Mouse (Mus musculus): Measurements from ENCODE around the gene Skap1. TPM values are rescaled to one million over a fixed set of nuclear protein-coding genes. Genes with fewer than 3 reads are reported as not detected.

The Skap1 gene
- polyA plus RNA-seq, 1 experiment: 0.48 TPM

DNA sequence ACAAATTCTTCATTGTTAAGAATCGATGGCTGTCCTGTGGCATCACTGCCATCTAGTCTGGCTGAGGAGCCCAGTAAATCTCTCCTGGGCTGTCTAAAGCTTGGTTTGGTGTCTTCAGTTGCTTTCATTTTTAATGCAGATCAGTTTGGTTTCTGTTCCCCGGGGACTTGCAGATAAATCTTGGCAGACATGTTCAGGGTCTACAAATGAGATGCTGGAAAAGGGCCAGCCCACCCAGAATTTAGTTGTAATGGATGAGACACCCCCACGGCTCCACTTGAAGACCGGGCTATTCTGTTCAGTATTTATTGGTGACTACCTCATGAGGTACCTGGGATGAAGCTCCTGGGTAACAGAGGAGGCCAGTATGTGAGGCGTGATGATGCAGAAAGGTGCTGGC lies 265.9 kb downstream of the Skap1 start:
- Histone ChIP-seq H3K27ac (ENCODE audit: insufficient read depth, low read length) (no peak overlapping the region), H3K36me3 (ENCODE audit: control insufficient read depth, insufficient read depth, low read length, poor library complexity, severe bottlenecking) (no peaks in the 10 kb centered on the region), H3K4me1 (ENCODE audit: control insufficient read depth, insufficient read depth, low read length) (peaks cover 4% of the 10 kb centered on the region), H3K27me3 (ENCODE audit: control insufficient read depth, insufficient read depth, low read length, poor library complexity, severe bottlenecking) (no peaks in the 10 kb centered on the region), H3K9me3 (replicated peaks; ENCODE audit: control insufficient read depth, insufficient read depth, low read length, poor library complexity, severe bottlenecking) (no peaks in the 10 kb centered on the region), H3K9ac (ENCODE audit: low read depth, poor library complexity, severe bottlenecking) (no peak overlapping the region), H3K4me3 (ENCODE audit: low read depth, low read length) (no peak overlapping the region)
- no peak for TF ChIP-seq CTCF (IDR thresholded peaks at IDR 0.05; ENCODE audit: low read depth, low read length)
- no peak for TF ChIP-seq POLR2A (IDR thresholded peaks at IDR 0.05; ENCODE audit: insufficient read depth, low read length)
- TF ChIP-seq EP300 (IDR thresholded peaks at IDR 0.05; ENCODE audit: insufficient read depth, low read depth, low read length): no peak

DNA sequence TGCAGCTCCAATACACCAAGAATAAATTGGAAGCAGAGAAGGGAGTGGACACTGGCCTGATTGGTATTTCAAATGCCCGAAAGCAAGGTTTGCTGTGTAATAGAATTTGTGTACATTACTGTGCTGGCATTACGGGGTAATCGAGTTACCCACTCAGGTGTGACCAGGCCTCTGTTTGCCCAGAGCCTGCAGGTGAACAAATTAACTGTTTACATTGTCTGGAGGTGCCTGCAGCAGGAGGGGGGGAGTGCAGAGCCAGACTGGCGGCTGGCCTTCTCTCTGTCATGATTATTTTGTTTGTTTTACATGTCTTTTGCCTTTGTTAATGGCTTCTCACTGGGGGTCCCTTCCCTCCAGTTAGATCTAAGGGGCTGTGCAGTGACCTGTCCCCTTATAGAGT lies 268.3 kb downstream of the Skap1 start:
- Histone ChIP-seq H3K27ac (ENCODE audit: insufficient read depth, low read length) (no peak overlapping the region), H3K4me3 (ENCODE audit: low read depth, low read length) (no peak overlapping the region), H3K9ac (ENCODE audit: low read depth, poor library complexity, severe bottlenecking) (no peak overlapping the region), H3K9me3 (replicated peaks; ENCODE audit: control insufficient read depth, insufficient read depth, low read length, poor library complexity, severe bottlenecking) (no peaks in the 10 kb centered on the region), H3K36me3 (ENCODE audit: control insufficient read depth, insufficient read depth, low read length, poor library complexity, severe bottlenecking) (no peaks in the 10 kb centered on the region), H3K27me3 (ENCODE audit: control insufficient read depth, insufficient read depth, low read length, poor library complexity, severe bottlenecking) (no peaks in the 10 kb centered on the region), H3K4me1 (ENCODE audit: control insufficient read depth, insufficient read depth, low read length) (no peaks in the 10 kb centered on the region)
- no peak for TF ChIP-seq CTCF (IDR thresholded peaks at IDR 0.05; ENCODE audit: low read depth, low read length)
- peak; percentile 89 for TF ChIP-seq EP300 (IDR thresholded peaks at IDR 0.05; ENCODE audit: insufficient read depth, low read depth, low read length)

DNA sequence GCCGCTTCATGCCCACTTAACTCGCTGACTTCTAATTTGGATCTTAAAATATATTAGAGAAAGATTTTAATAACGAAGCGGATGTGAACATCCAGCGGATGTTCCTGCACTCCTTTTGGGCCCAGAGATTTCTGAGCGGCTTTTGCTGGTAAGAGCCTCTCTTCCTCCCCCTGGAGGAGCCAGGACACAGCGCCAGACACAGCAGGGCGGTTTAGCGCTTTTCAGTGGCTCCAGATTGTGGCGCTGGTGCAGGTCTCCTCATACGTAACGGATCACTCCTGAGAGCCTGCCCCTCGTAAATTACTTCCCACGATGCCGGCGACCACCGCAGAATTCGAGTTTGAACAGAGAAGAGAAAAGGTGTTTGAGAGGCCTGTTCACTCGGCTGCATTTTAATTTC lies 271.5 kb downstream of the Skap1 start:
- Histone ChIP-seq H3K36me3 (ENCODE audit: control insufficient read depth, insufficient read depth, low read length, poor library complexity, severe bottlenecking) (no peaks in the 10 kb centered on the region), H3K4me3 (ENCODE audit: low read depth, low read length) (peak overlapping the region; percentile 37), H3K9me3 (replicated peaks; ENCODE audit: control insufficient read depth, insufficient read depth, low read length, poor library complexity, severe bottlenecking) (no peaks in the 10 kb centered on the region), H3K27me3 (ENCODE audit: control insufficient read depth, insufficient read depth, low read length, poor library complexity, severe bottlenecking) (no peaks in the 10 kb centered on the region), H3K9ac (ENCODE audit: low read depth, poor library complexity, severe bottlenecking) (peak overlapping the region; percentile 57), H3K4me1 (ENCODE audit: control insufficient read depth, insufficient read depth, low read length) (no peaks in the 10 kb centered on the region), H3K27ac (ENCODE audit: insufficient read depth, low read length) (no peak overlapping the region)
- TF ChIP-seq EP300 (IDR thresholded peaks at IDR 0.05; ENCODE audit: insufficient read depth, low read depth, low read length) (no peak), POLR2A (IDR thresholded peaks at IDR 0.05; ENCODE audit: insufficient read depth, low read length) (no peak), CTCF (IDR thresholded peaks at IDR 0.05; ENCODE audit: low read depth, low read length) (peak; percentile 54)

- no peaks in the 10 kb centered on the region for H3K27me3 ChIP-seq (ENCODE audit: control insufficient read depth, insufficient read depth, low read length, poor library complexity, severe bottlenecking)
- TF ChIP-seq CTCF (IDR thresholded peaks at IDR 0.05; ENCODE audit: low read depth, low read length) (no peak), EP300 (IDR thresholded peaks at IDR 0.05; ENCODE audit: insufficient read depth, low read depth, low read length) (no peak), POLR2A (IDR thresholded peaks at IDR 0.05; ENCODE audit: insufficient read depth, low read length) (no peak)
- H3K4me1 ChIP-seq (ENCODE audit: control insufficient read depth, insufficient read depth, low read length): no peaks in the 10 kb centered on the region
- peak overlapping the region; percentile 25 for H3K4me3 ChIP-seq (ENCODE audit: low read depth, low read length)
- no peak overlapping the region for H3K27ac ChIP-seq (ENCODE audit: insufficient read depth, low read length)
- H3K9ac ChIP-seq (ENCODE audit: low read depth, poor library complexity, severe bottlenecking): peak overlapping the region; percentile 57; the same call in 1 of the 2 replicates
- H3K36me3 ChIP-seq (ENCODE audit: control insufficient read depth, insufficient read depth, low read length, poor library complexity, severe bottlenecking): no peaks in the 10 kb centered on the region
- H3K9me3 ChIP-seq (replicated peaks; ENCODE audit: control insufficient read depth, insufficient read depth, low read length, poor library complexity, severe bottlenecking): no peaks in the 10 kb centered on the region
These were observed 272.0 kb downstream of the Skap1 start for GRCm38 (mm10) chr11:96736361-96736760.

DNA sequence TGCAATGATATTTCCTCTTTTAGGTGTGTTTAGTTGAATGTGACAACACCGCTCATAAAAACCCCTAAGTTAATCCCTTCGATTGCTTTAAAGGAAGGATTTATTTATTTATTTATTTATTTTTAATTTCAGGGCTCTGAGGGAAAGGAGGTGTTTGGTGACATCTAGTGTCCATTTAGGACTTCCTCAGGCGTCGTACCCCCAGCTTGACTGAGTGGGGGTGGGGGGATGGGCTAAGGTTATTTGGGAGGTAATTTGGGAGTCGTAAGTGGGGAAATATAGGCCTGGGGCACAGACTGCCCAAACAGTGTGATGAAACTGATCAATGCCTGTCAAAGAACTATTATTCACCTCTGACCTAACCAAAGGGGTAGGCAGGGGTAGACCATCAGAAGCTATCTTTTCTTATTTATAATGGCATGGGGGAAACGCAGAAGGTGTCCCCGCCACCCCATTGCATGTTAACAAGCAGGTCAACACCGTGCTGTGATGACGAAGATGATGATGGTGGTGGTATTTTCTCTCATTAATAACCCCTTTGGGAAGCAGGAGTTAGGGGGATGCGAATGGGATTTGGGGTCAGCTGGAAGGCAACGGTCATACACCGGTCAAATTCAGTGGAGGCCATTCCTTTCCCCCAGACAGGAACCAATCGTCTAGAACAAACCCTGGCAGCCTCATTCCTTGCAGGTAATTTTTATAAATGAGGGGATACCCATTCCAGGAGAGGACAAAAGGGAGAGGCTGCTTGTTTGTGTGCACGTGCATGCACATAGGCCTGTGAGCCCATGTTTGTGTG lies 273.5 kb downstream of the Skap1 start:
- Histone ChIP-seq H3K4me3 (ENCODE audit: low read depth, low read length) (no peak overlapping the region), H3K4me1 (ENCODE audit: control insufficient read depth, insufficient read depth, low read length) (no peaks in the 10 kb centered on the region), H3K9ac (ENCODE audit: low read depth, poor library complexity, severe bottlenecking) (no peak overlapping the region), H3K36me3 (ENCODE audit: control insufficient read depth, insufficient read depth, low read length, poor library complexity, severe bottlenecking) (no peaks in the 10 kb centered on the region), H3K27ac (ENCODE audit: insufficient read depth, low read length) (no peak overlapping the region), H3K9me3 (replicated peaks; ENCODE audit: control insufficient read depth, insufficient read depth, low read length, poor library complexity, severe bottlenecking) (no peaks in the 10 kb centered on the region), H3K27me3 (ENCODE audit: control insufficient read depth, insufficient read depth, low read length, poor library complexity, severe bottlenecking) (no peaks in the 10 kb centered on the region)
- TF ChIP-seq CTCF (IDR thresholded peaks at IDR 0.05; ENCODE audit: low read depth, low read length) (peak; percentile 7), POLR2A (IDR thresholded peaks at IDR 0.05; ENCODE audit: insufficient read depth, low read length) (no peak), EP300 (IDR thresholded peaks at IDR 0.05; ENCODE audit: insufficient read depth, low read depth, low read length) (no peak)

DNA sequence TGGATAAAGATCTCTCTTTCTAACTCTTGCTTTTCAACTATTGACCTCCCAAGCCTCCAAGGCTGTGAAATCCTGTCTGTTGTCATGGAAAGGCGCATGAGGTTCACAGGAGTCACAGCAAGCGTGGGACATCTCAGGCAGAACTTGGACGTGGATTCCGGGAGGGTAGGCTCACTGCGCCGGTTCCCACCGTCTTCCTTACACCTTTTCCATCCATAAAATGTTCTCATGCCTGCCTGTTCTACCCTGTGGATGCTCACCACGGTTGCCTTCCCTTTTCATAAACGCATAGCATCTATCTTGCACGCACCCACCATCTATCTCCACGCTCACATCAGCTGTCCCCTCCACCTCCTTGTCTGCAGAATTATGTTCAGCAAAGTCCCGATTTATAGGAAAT lies 276.4 kb downstream of the Skap1 start:
- Histone ChIP-seq H3K4me1 (ENCODE audit: control insufficient read depth, insufficient read depth, low read length) (peaks cover 2% of the 10 kb centered on the region), H3K27me3 (ENCODE audit: control insufficient read depth, insufficient read depth, low read length, poor library complexity, severe bottlenecking) (no peaks in the 10 kb centered on the region), H3K4me3 (ENCODE audit: low read depth, low read length) (no peak overlapping the region), H3K9me3 (replicated peaks; ENCODE audit: control insufficient read depth, insufficient read depth, low read length, poor library complexity, severe bottlenecking) (no peaks in the 10 kb centered on the region), H3K9ac (ENCODE audit: low read depth, poor library complexity, severe bottlenecking) (no peak overlapping the region), H3K27ac (ENCODE audit: insufficient read depth, low read length) (no peak overlapping the region), H3K36me3 (ENCODE audit: control insufficient read depth, insufficient read depth, low read length, poor library complexity, severe bottlenecking) (no peaks in the 10 kb centered on the region)
- TF ChIP-seq CTCF (IDR thresholded peaks at IDR 0.05; ENCODE audit: low read depth, low read length): no peak
- TF ChIP-seq POLR2A (IDR thresholded peaks at IDR 0.05; ENCODE audit: insufficient read depth, low read length): no peak
- TF ChIP-seq EP300 (IDR thresholded peaks at IDR 0.05; ENCODE audit: insufficient read depth, low read depth, low read length): no peak

Measured in ES-Bruce4 (cell line).